Mouse (Mus musculus): ENCODE results near the gene Zfp503. TPM values are rescaled to one million over a fixed set of nuclear protein-coding genes. Genes with fewer than 3 reads are reported as not detected.
A peak's percentile ranks its signal among the peaks of the same experiment; 100 is the strongest.

Zfp503 gene
- polyA plus RNA-seq, 1 experiment from 2014 or later = 13.3 TPM

GRCm38 (mm10) chr14:21988577-21989290 lies 667 bp downstream of the Zfp503 start:
- peaks cover 13% of the 10 kb centered on the region for H3K36me3 ChIP-seq (ENCODE audit: control insufficient read depth, insufficient read depth, low read length)
- under 1% methylated on average over 25 of the region's 26 CpGs for WGBS
- peak overlapping the region; percentile 76 for H3K9ac ChIP-seq (ENCODE audit: low read length)
- peak; percentile 71 for DNase-seq (ENCODE audit: low spot score)
- peak overlapping the region; percentile 83 for H3K4me2 ChIP-seq (ENCODE audit: low read depth)
- peaks cover 21% of the 10 kb centered on the region for H3K4me1 ChIP-seq (ENCODE audit: control insufficient read depth, insufficient read depth, low read length)
- no peaks in the 10 kb centered on the region for H3K27me3 ChIP-seq (ENCODE audit: control insufficient read depth, insufficient read depth, low read length)
- peak overlapping the region; percentile 88 for H3K4me3 ChIP-seq (ENCODE audit: low read depth, low read length)
- 0 out of 2 replicates have a peak, but pooled peaks have one; percentile 3 for ATAC-seq (ENCODE audit: insufficient read depth, low FRiP score, low TSS enrichment)
- no peaks in the 10 kb centered on the region for H3K9me3 ChIP-seq (ENCODE audit: control insufficient read depth, low read length)
- H3K27ac ChIP-seq (ENCODE audit: low read depth, low read length) = peak overlapping the region; percentile 93

DNA sequence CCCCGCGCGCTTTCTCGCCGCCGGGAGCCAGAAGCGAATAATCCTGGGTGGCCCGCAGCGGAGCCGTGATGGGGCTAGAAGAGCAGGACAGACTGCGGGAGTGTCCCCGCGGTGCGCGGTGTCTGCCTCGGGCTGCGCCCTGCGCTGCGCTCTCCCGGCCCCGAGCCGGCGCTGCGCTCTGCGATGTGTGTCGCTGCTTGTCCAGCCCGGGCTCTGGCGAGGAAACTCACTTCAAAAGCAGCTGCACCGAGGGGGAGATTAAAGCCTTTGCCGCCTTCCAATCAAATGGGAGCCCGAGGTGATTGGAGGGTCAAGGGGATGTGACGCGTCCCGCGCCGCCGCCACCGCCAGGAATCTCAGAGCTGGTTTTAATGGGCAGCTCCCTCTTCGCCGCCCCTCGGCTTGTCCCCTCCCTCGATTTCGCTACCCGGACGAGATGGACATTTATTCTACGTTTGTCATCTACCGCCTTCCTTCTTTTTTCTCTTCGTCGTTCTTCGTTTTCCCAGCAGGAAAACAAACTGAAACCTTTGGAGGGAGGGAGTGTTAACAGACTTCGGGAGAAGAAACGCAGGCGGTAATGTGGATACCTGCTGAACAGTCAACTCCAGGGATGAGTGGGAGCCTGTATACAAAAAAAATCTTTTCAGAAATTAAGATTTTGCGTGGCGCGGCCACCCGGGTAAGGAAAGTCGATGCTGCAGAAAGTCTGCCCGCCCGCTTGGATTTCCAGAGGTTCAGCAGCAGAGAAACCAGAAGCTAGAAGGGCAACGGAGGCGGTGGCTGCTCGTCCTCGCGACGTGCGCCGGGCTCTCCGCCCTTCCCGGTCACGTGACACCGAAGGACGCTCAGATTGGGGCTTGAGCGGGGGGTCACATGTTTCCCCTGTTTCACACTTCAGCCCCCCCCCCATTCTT lies 1.5 kb downstream of the Zfp503 start:
- WGBS = under 1% methylated on average over 62 of the region's 74 CpGs
- Histone ChIP-seq H3K4me3 (ENCODE audit: low read depth, low read length) (peak overlapping the region; percentile 88), H3K9me3 (ENCODE audit: control insufficient read depth, low read length) (no peaks in the 10 kb centered on the region), H3K9ac (ENCODE audit: low read length) (peak overlapping the region; percentile 97), H3K4me1 (ENCODE audit: control insufficient read depth, insufficient read depth, low read length) (peaks cover 16% of the 10 kb centered on the region; the same call in 1 of the 2 replicates), H3K27ac (ENCODE audit: low read depth, low read length) (peak overlapping the region; percentile 100), H3K4me2 (ENCODE audit: low read depth) (peak overlapping the region; percentile 83), H3K36me3 (ENCODE audit: control insufficient read depth, insufficient read depth, low read length) (peaks cover 13% of the 10 kb centered on the region), H3K27me3 (ENCODE audit: control insufficient read depth, insufficient read depth, low read length) (no peaks in the 10 kb centered on the region)
- DNase-seq (ENCODE audit: low spot score) (peak; percentile 98), ATAC-seq (ENCODE audit: insufficient read depth, low FRiP score, low TSS enrichment) (peak; percentile 66)

DNA sequence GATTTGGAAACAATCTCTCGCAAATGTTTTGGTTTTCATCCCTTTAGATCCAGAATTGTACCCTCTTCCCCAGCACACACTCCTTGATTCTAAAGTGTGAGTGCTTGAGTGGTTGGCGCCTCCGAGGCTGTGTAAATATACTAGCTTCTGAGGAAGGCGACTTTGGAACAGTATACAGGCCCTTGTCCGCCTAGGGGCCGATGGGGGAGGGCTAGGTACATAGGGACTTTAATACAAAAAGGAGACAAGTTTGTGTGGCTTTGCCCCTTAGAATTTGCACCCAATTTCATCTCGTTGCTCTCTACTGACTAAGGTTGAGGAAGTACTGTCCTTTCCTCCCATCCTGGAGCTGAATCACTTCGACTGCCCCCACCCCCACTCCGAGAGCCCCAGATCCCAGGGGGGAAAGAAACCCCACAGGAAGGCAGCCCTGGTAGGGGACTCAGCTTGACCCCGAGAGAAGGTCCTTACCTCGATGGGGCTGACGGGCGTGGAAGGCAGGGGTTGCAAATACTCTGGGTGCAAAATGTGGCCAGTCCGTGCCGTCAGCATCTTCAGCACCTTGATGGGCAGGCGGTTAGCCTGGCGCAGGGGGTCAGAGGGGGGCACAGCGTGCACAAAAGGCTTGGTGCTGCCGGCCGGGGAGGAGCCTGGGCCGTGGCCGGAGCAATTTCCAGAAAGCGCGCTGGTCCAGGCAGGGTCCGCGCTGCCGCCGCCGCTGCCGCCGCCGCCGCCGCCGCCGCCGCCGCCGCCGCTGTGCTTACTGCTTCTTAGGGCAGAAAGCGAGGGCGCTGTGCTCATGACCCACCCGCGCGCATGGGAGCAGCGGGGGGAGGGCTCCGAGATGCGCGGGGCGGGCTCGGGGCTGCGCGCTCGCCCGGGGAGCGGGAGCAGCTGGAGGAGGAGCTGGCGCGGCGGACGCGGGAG lies 2.4 kb downstream of the Zfp503 start:
- H3K4me2 ChIP-seq (ENCODE audit: low read depth) = peak overlapping the region; percentile 83
- H3K4me3 ChIP-seq (ENCODE audit: low read depth, low read length) = peak overlapping the region; percentile 88
- peak overlapping the region; percentile 100 for H3K27ac ChIP-seq (ENCODE audit: low read depth, low read length)
- H3K4me1 ChIP-seq (ENCODE audit: control insufficient read depth, insufficient read depth, low read length) = peaks cover 18% of the 10 kb centered on the region
- DNase-seq (ENCODE audit: low spot score) (peak; percentile 61), ATAC-seq (ENCODE audit: insufficient read depth, low FRiP score, low TSS enrichment) (peak; percentile 5; the same call in 1 of the 2 replicates)
- no peaks in the 10 kb centered on the region for H3K27me3 ChIP-seq (ENCODE audit: control insufficient read depth, insufficient read depth, low read length)
- under 1% methylated on average over 49 of the region's 61 CpGs for WGBS
- peaks cover 13% of the 10 kb centered on the region for H3K36me3 ChIP-seq (ENCODE audit: control insufficient read depth, insufficient read depth, low read length)
- H3K9me3 ChIP-seq (ENCODE audit: control insufficient read depth, low read length) = no peaks in the 10 kb centered on the region
- peak overlapping the region; percentile 97 for H3K9ac ChIP-seq (ENCODE audit: low read length)

DNA sequence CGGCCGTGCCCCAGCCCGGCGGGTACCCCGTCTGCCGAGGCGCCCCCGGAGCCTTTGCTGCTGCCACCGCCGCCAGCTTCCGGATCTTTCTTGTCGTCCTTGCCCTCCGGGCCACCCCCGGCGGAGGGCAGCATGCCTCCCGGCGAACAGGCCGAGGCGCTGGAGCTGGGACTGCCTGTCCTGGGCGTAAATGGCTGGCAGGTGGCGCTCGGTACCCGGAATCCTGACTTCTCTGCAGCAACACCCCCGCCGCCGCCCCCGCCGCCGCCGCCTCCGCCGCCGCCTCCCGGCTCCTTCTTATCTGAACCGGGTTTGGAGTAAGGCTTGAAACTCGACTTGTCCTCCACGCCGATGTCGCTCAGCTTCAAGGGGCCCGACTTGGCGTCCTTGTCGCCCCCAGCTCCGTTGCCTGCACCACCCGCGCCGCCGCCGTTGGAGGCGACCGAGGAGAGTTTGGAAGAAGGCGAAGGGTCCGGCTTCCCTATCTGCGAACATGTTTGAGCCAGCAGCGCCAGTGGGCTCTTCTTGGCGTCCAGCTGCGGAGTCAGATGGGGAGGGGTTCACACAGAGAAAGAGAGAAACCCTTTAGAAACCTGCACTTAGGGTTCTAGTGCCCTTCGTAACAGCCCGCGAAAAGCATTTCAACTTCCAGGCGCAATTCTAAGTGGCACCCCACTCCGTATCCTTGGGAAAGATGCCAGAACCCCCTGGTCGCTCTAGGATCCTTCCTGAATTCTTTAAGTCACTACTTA lies 3.2 kb downstream of the Zfp503 start:
- Histone ChIP-seq H3K4me2 (ENCODE audit: low read depth) (peak overlapping the region; percentile 83), H3K27ac (ENCODE audit: low read depth, low read length) (peak overlapping the region; percentile 100), H3K36me3 (ENCODE audit: control insufficient read depth, insufficient read depth, low read length) (peaks cover 13% of the 10 kb centered on the region), H3K4me1 (ENCODE audit: control insufficient read depth, insufficient read depth, low read length) (peaks cover 18% of the 10 kb centered on the region), H3K4me3 (ENCODE audit: low read depth, low read length) (peak overlapping the region; percentile 88), H3K9me3 (ENCODE audit: control insufficient read depth, low read length) (no peaks in the 10 kb centered on the region), H3K9ac (ENCODE audit: low read length) (peak overlapping the region; percentile 97), H3K27me3 (ENCODE audit: control insufficient read depth, insufficient read depth, low read length) (no peaks in the 10 kb centered on the region)
- under 1% methylated on average over 48 of the region's 62 CpGs for WGBS
- ATAC-seq (ENCODE audit: insufficient read depth, low FRiP score, low TSS enrichment) (no peak), DNase-seq (ENCODE audit: low spot score) (peak; percentile 82)

GRCm38 (mm10) chr14:21985426-21985931 lies 3.9 kb downstream of the Zfp503 start:
- Histone ChIP-seq H3K27ac (ENCODE audit: low read depth, low read length) (peak overlapping the region; percentile 100), H3K36me3 (ENCODE audit: control insufficient read depth, insufficient read depth, low read length) (peaks cover 13% of the 10 kb centered on the region), H3K9ac (ENCODE audit: low read length) (peak overlapping the region; percentile 97), H3K4me1 (ENCODE audit: control insufficient read depth, insufficient read depth, low read length) (peaks cover 15% of the 10 kb centered on the region), H3K27me3 (ENCODE audit: control insufficient read depth, insufficient read depth, low read length) (no peaks in the 10 kb centered on the region), H3K4me2 (ENCODE audit: low read depth) (peak overlapping the region; percentile 83), H3K4me3 (ENCODE audit: low read depth, low read length) (peak overlapping the region; percentile 88), H3K9me3 (ENCODE audit: control insufficient read depth, low read length) (no peaks in the 10 kb centered on the region)
- ATAC-seq (ENCODE audit: insufficient read depth, low FRiP score, low TSS enrichment) (no peak), DNase-seq (ENCODE audit: low spot score) (no peak)
- under 1% methylated on average over 37 of the region's 37 CpGs for WGBS

DNA sequence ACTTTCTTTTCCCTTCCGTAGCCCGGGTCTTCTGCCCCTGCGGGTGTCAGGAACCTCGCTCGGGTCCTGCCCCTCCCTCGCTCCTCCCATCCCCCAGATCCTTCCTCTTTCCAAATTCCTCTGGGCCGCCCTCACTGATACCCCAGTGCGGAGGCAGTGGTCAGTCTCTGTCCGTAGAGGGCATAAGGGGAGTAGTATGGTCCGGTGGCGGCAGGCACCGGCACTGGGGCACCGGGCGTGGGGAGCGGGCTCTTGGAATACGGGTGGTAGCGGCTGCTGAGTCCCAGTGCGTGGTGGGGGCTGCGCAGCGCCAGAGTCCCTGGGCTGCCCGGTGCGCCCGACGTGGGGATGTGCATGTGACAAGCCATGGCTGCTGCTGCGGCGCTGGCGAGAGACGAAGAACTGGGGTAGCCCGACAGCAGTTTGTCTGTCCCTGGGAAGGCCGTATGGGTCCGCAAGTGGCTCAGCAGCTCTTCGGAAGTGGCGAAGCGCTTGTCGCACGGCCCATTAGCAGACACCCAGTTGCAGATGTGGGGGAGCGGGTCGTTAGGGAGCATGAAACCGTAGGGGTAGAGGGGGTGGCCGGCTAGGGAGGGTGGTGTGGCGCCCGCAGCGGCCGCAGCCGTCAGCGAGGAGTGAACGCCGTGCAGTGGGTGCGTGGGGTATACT lies 4.5 kb downstream of the Zfp503 start:
- H3K4me1 ChIP-seq (ENCODE audit: control insufficient read depth, insufficient read depth, low read length) = peaks cover 11% of the 10 kb centered on the region
- H3K27ac ChIP-seq (ENCODE audit: low read depth, low read length) = peak overlapping the region; percentile 100
- under 1% methylated on average over 49 of the region's 49 CpGs for WGBS
- peak overlapping the region; percentile 88 for H3K4me3 ChIP-seq (ENCODE audit: low read depth, low read length)
- no peak for ATAC-seq (ENCODE audit: insufficient read depth, low FRiP score, low TSS enrichment)
- H3K9ac ChIP-seq (ENCODE audit: low read length) = peak overlapping the region; percentile 97
- H3K4me2 ChIP-seq (ENCODE audit: low read depth) = peak overlapping the region; percentile 83
- no peaks in the 10 kb centered on the region for H3K9me3 ChIP-seq (ENCODE audit: control insufficient read depth, low read length)
- peak; percentile 69 for DNase-seq (ENCODE audit: low spot score)
- H3K27me3 ChIP-seq (ENCODE audit: control insufficient read depth, insufficient read depth, low read length) = no peaks in the 10 kb centered on the region
- H3K36me3 ChIP-seq (ENCODE audit: control insufficient read depth, insufficient read depth, low read length) = peaks cover 13% of the 10 kb centered on the region

DNA sequence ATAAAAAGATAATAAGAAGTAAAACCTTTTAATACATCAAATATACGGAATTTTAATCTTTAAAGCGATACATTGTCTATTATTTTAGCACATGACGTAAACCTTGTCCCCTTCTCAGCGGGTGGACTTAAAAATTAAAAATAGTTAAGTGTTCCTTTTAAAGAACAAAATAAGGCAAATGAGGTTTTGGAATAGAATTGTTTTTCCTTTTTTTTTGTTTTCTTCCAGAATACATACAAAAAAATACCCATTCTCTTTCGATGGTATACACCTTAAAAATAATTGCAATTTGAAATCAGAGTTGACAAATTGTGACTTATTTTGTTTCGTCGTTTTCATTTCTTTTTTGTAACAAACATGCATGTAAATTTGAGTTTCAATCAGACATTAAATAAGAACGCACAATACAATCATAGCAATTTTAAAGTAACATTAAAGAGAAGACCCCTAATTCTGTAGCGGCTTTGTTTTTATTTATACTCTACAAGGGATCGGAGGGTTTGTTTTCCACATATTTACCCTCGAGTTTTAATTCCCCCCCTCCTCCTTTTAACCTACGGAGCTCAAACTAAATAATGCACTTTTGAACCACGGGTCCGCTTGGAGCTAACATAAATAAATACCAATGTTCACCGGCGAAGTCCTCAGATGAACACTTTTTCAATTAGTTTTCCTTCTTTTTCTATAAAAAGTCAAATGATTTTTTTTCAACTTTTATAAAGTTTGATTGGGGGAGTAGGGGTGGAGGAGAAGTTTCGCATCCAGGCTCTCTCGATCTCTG lies 5.3 kb downstream of the Zfp503 start:
- no peaks in the 10 kb centered on the region for H3K27me3 ChIP-seq (ENCODE audit: control insufficient read depth, insufficient read depth, low read length)
- peak overlapping the region; percentile 97 for H3K9ac ChIP-seq (ENCODE audit: low read length)
- peak overlapping the region; percentile 83 for H3K27ac ChIP-seq (ENCODE audit: low read depth, low read length)
- H3K4me2 ChIP-seq (ENCODE audit: low read depth) = peak overlapping the region; percentile 83
- peaks cover 13% of the 10 kb centered on the region for H3K36me3 ChIP-seq (ENCODE audit: control insufficient read depth, insufficient read depth, low read length)
- peak overlapping the region; percentile 88 for H3K4me3 ChIP-seq (ENCODE audit: low read depth, low read length)
- 2% methylated on average over 18 of the region's 18 CpGs for WGBS
- no peak for ATAC-seq (ENCODE audit: insufficient read depth, low FRiP score, low TSS enrichment)
- H3K4me1 ChIP-seq (ENCODE audit: control insufficient read depth, insufficient read depth, low read length) = peaks cover 11% of the 10 kb centered on the region
- DNase-seq (ENCODE audit: low spot score) = no peak
- no peaks in the 10 kb centered on the region for H3K9me3 ChIP-seq (ENCODE audit: control insufficient read depth, low read length)

Measured in neural tube, embryonic 11.5 days (tissue).